Mouse (Mus musculus) heart, embryonic 14.5 days (tissue): ENCODE measurements at regions not wholly inside any gene's neighbourhood (a gene's known extent, or its start where the extent isn't known, plus 50 kb on each side); places are given as distances from the start of the nearest gene placed in this dataset.

Experiments
- ATAC-seq: fragments of 200-750 bp; cut with Nextera tagmentation; 2 replicates; pipeline ENCODE4 v1.8.0; 2017; ENCODE audit warnings: low read depth, moderate TSS enrichment; ENCODE audit not compliant: insufficient number of reproducible peaks, insufficient read depth, low FRiP score
- H3K27ac ChIP-seq, 2 experiments: fragments of 200-500 bp in 1 of 2; fragments of 300-500 bp in 1 of 2; sonication (generic) in 1 of 2; replicated peaks in 1 of 2; 2 replicates each; pipeline ENCODE4 v1.5.1; 2012 to 2014; ENCODE audit warnings: low read depth in 2 of 2, low read length in 2 of 2, control low read depth in 1 of 2, mild to moderate bottlenecking in 1 of 2, mixed read lengths in 1 of 2; ENCODE audit not compliant: control insufficient read depth in 1 of 2, insufficient read depth in 1 of 2
- H3K27me3 ChIP-seq: fragments of 300-500 bp; sonication (generic); 2 replicates; pipeline ENCODE4 v1.6.1; 2014; ENCODE audit warnings: mild to moderate bottlenecking, low read length, control low read depth; ENCODE audit not compliant: control insufficient read depth, insufficient read depth
- H3K36me3 ChIP-seq: fragments of 300-500 bp; sonication (generic); 2 replicates; pipeline ENCODE4 v1.6.1; 2014; ENCODE audit warnings: mild to moderate bottlenecking, control low read depth, low read length, mixed read lengths; ENCODE audit not compliant: control insufficient read depth, insufficient read depth
- H3K4me1 ChIP-seq, 2 experiments: fragments of 200-500 bp in 1 of 2; fragments of 300-500 bp in 1 of 2; sonication (generic) in 1 of 2; 2 replicates each; pipeline ENCODE4 v1.6.1; 2012 to 2014; ENCODE audit warnings: low read length in 2 of 2, control low read depth in 1 of 2, mixed read lengths in 1 of 2; ENCODE audit not compliant: control insufficient read depth in 2 of 2, insufficient read depth in 2 of 2
- H3K4me2 ChIP-seq: fragments of 300-500 bp; sonication (generic); 2 replicates; pipeline ENCODE4 v1.6.1; 2014; ENCODE audit warnings: mild to moderate bottlenecking, low read length
- H3K4me3 ChIP-seq, 2 experiments: fragments of 200-500 bp in 1 of 2; fragments of 300-500 bp in 1 of 2; sonication (generic) in 1 of 2; 2 replicates each; pipeline ENCODE4 v1.5.1; 2012 to 2014; ENCODE audit warnings: low read length in 2 of 2, mild to moderate bottlenecking in 2 of 2, control low read depth in 1 of 2, low read depth in 1 of 2, moderate library complexity in 1 of 2; ENCODE audit not compliant: control insufficient read depth in 1 of 2, insufficient read depth in 1 of 2
- H3K9ac ChIP-seq: fragments of 300-500 bp; sonication (generic); 2 replicates; pipeline ENCODE4 v1.6.1; 2014; ENCODE audit warnings: mild to moderate bottlenecking, low read length
- H3K9me3 ChIP-seq: fragments of 300-500 bp; sonication (generic); 2 replicates; pipeline ENCODE4 v1.6.1; 2016; ENCODE audit warnings: low read length, control low read depth; ENCODE audit not compliant: control insufficient read depth
- whole genome bisulfite sequencing: fragments of 180-500 bp; shearing (Covaris S2); extraction: QIAGEN DNeasy Blood & Tissue Kit; methylation state at CpG from one replicate; pipeline ENCODE4 v1.1.7; 2014; 5-methylcytosine and 5-hydroxymethylcytosine counted together

GRCm38 (mm10) chr14:80257086-80257485 is 273.2 kb downstream of the Olfm4 start:
- Histone ChIP-seq H3K4me2 (no peak overlapping the region), H3K9ac (no peak overlapping the region), H3K4me3 (no peak overlapping the region), H3K27ac (no peak overlapping the region), H3K9me3 (no peaks in the 10 kb centered on the region), H3K27me3 (no peaks in the 10 kb centered on the region), H3K4me1 (no peaks in the 10 kb centered on the region), H3K36me3 (no peaks in the 10 kb centered on the region)
- no peak for ATAC-seq
- 41% methylated on average over 3 of the region's 3 CpGs for WGBS

- Histone ChIP-seq H3K4me3 (no peak overlapping the region), H3K4me1 (no peaks in the 10 kb centered on the region), H3K27ac (no peak overlapping the region), H3K4me2 (no peak overlapping the region), H3K36me3 (no peaks in the 10 kb centered on the region), H3K9me3 (no peaks in the 10 kb centered on the region), H3K9ac (no peak overlapping the region), H3K27me3 (no peaks in the 10 kb centered on the region)
- 69% methylated on average over 8 of the region's 8 CpGs for WGBS
- ATAC-seq, result no peak
These were observed 279.3 kb downstream of the Olfm4 start for GRCm38 (mm10) chr14:80263173-80263572.

GRCm38 (mm10) chr14:80265081-80265480 is 281.2 kb downstream of the Olfm4 start:
- Histone ChIP-seq H3K4me3 (no peak overlapping the region), H3K36me3 (no peaks in the 10 kb centered on the region), H3K27ac (no peak overlapping the region), H3K4me1 (no peaks in the 10 kb centered on the region), H3K27me3 (no peaks in the 10 kb centered on the region), H3K9me3 (no peaks in the 10 kb centered on the region), H3K9ac (no peak overlapping the region), H3K4me2 (no peak overlapping the region)
- WGBS, result 79% methylated on average over 7 of the region's 7 CpGs
- ATAC-seq, result no peak

- H3K36me3 ChIP-seq, result no peaks in the 10 kb centered on the region
- H3K4me1 ChIP-seq, result no peaks in the 10 kb centered on the region
- no peak for ATAC-seq
- 44% methylated on average over 7 of the region's 7 CpGs for WGBS
- H3K4me3 ChIP-seq, result no peak overlapping the region
- H3K27ac ChIP-seq, result no peak overlapping the region
- no peaks in the 10 kb centered on the region for H3K27me3 ChIP-seq
- no peak overlapping the region for H3K9ac ChIP-seq
- H3K4me2 ChIP-seq, result no peak overlapping the region
- no peaks in the 10 kb centered on the region for H3K9me3 ChIP-seq
These were observed 285.5 kb downstream of the Olfm4 start for GRCm38 (mm10) chr14:80269179-80269951.

- H3K4me1 ChIP-seq, result no peaks in the 10 kb centered on the region
- no peak overlapping the region for H3K9ac ChIP-seq
- H3K4me3 ChIP-seq, result no peak overlapping the region
- no peak for ATAC-seq
- no peaks in the 10 kb centered on the region for H3K27me3 ChIP-seq
- 63% methylated on average over 13 of the region's 13 CpGs for WGBS
- no peak overlapping the region for H3K27ac ChIP-seq
- no peak overlapping the region for H3K4me2 ChIP-seq
- no peaks in the 10 kb centered on the region for H3K36me3 ChIP-seq
- no peaks in the 10 kb centered on the region for H3K9me3 ChIP-seq
These were observed 286.2 kb downstream of the Olfm4 start for GRCm38 (mm10) chr14:80270063-80270462.

GRCm38 (mm10) chr14:80280188-80280587 is 296.3 kb downstream of the Olfm4 start:
- no peaks in the 10 kb centered on the region for H3K27me3 ChIP-seq
- H3K9ac ChIP-seq, result no peak overlapping the region
- 63% methylated on average over 4 of the region's 4 CpGs for WGBS

GRCm38 (mm10) chr14:80283726-80284125 is 299.8 kb downstream of the Olfm4 start:
- H3K27me3 ChIP-seq, result no peaks in the 10 kb centered on the region
- no peaks in the 10 kb centered on the region for H3K36me3 ChIP-seq
- no peak for ATAC-seq
- H3K4me1 ChIP-seq, result no peaks in the 10 kb centered on the region
- no peak overlapping the region for H3K27ac ChIP-seq
- H3K9me3 ChIP-seq, result no peaks in the 10 kb centered on the region
- WGBS, result 46% methylated on average over 2 of the region's 2 CpGs
- no peak overlapping the region for H3K9ac ChIP-seq
- no peak overlapping the region for H3K4me2 ChIP-seq
- H3K4me3 ChIP-seq, result no peak overlapping the region

More at GRCm38 (mm10) chr14:80280188-80280587, 296.3 kb downstream of the Olfm4 start:
- H3K36me3 ChIP-seq, result no peaks in the 10 kb centered on the region
- H3K9me3 ChIP-seq, result no peaks in the 10 kb centered on the region
- H3K4me1 ChIP-seq, result no peaks in the 10 kb centered on the region
- no peak overlapping the region for H3K4me2 ChIP-seq
- no peak for ATAC-seq
- no peak overlapping the region for H3K27ac ChIP-seq
- no peak overlapping the region for H3K4me3 ChIP-seq

GRCm38 (mm10) chr14:80291360-80291759 is 307.5 kb downstream of the Olfm4 start:
- no peak for ATAC-seq
- no peaks in the 10 kb centered on the region for H3K4me1 ChIP-seq
- H3K4me3 ChIP-seq, result no peak overlapping the region
- no peaks in the 10 kb centered on the region for H3K9me3 ChIP-seq
- WGBS, result 70% methylated on average over 4 of the region's 4 CpGs
- H3K9ac ChIP-seq, result no peak overlapping the region
- no peak overlapping the region for H3K27ac ChIP-seq
- H3K36me3 ChIP-seq, result no peaks in the 10 kb centered on the region
- H3K4me2 ChIP-seq, result no peak overlapping the region
- no peaks in the 10 kb centered on the region for H3K27me3 ChIP-seq
